Mouse (Mus musculus) embryonic facial prominence, embryonic 12.5 days (tissue): ENCODE measurements around the gene Kctd7. TPM values are rescaled to one million over a fixed set of nuclear protein-coding genes. Genes with fewer than 3 reads are reported as not detected.

Source experiments
- ATAC-seq: fragments of 200-750 bp; cut with Nextera tagmentation; 2 replicates; pipeline ENCODE4 v1.8.0; 2017; ENCODE audit not compliant: insufficient number of reproducible peaks, insufficient read depth, low FRiP score, low TSS enrichment
- H3K27ac ChIP-seq: fragments of 300-500 bp; sonication (generic); 2 replicates; pipeline ENCODE4 v1.5.1; 2016; ENCODE audit warnings: mild to moderate bottlenecking
- H3K27me3 ChIP-seq: fragments of 300-500 bp; sonication (generic); 2 replicates; pipeline ENCODE4 v1.6.1; 2016; ENCODE audit warnings: mild to moderate bottlenecking, moderate library complexity
- H3K36me3 ChIP-seq: fragments of 300-500 bp; sonication (generic); 2 replicates; pipeline ENCODE4 v1.6.1; 2016; ENCODE audit warnings: mild to moderate bottlenecking
- H3K4me1 ChIP-seq: fragments of 300-500 bp; sonication (generic); 2 replicates; pipeline ENCODE4 v1.6.1; 2016
- H3K4me2 ChIP-seq: fragments of 300-500 bp; sonication (generic); replicated peaks from 2 replicates; pipeline ENCODE4 v1.6.1; 2016; ENCODE audit warnings: mild to moderate bottlenecking, moderate library complexity
- H3K4me3 ChIP-seq: fragments of 300-500 bp; sonication (generic); 2 replicates; pipeline ENCODE4 v1.5.1; 2016; ENCODE audit warnings: mild to moderate bottlenecking
- H3K9ac ChIP-seq: fragments of 300-500 bp; sonication (generic); 2 replicates; pipeline ENCODE4 v1.6.1; 2016; ENCODE audit warnings: mild to moderate bottlenecking, moderate library complexity
- H3K9me3 ChIP-seq: fragments of 300-500 bp; sonication (generic); 2 replicates; pipeline ENCODE4 v1.6.1; 2016; ENCODE audit warnings: mild to moderate bottlenecking, moderate library complexity
- WGBS: fragments of 180-500 bp; shearing (Covaris S2); methylation state at CpG from one replicate; pipeline ENCODE4 v1.1.7; 2016; 5-methylcytosine and 5-hydroxymethylcytosine counted together
- polyA plus RNA-seq: library from polyadenylated mRNA; unstranded; fragments of >200 nt; fragmentation: Nextera tagmentation; extraction: Ambion mirVana; gene quantifications from 2 replicates; pipeline ENCODE4 v1.2.1, GENCODE M21; 2016

The Kctd7 gene
- polyA plus RNA-seq, 1 experiment from 2014 or later: 8.7 TPM

DNA sequence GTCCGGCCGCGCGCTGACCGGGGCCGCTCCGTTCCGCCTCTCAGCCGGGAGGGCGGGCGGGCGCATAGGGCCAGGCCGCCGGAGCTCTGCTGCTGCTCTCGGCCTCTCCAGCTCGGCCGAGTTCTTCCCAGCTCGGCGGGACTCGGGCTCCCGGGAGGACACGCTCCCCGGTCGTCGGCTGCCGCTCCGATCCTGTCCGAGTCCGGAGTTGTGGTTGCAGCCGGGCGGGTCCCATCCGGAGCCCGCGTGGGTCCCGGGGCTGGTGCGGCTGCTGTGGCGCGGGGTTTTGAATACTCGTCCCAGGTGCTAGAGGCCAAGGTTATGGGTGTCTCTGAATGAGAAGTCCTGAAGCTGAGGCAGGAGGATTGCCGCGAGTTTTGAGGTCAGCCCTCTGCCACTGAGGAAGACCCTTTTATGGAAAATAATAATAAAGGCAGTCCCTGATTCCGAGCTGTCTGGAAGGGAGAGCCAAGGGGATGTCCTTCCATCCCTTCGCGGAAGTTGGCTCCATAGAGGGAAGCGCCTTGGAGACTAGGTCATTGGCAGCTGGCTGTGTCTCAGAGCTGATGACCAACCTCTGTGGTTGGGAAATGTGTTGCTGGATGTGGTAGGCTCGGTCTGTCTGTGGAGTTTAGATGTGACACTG, 27.4 kb downstream of the Kctd7 start:
- H3K4me1 ChIP-seq: peaks cover 22% of the 10 kb centered on the region
- peak overlapping the region; percentile 71 for H3K27ac ChIP-seq
- no peaks in the 10 kb centered on the region for H3K9me3 ChIP-seq
- no peaks in the 10 kb centered on the region for H3K36me3 ChIP-seq
- peak overlapping the region; percentile 76 for H3K4me2 ChIP-seq
- peak; percentile 80 for ATAC-seq
- H3K9ac ChIP-seq: peak overlapping the region; percentile 85
- H3K4me3 ChIP-seq: peak overlapping the region; percentile 76
- H3K27me3 ChIP-seq: no peaks in the 10 kb centered on the region
- 1% methylated on average over 46 of the region's 46 CpGs for WGBS

GRCm38 (mm10) chr5:130173012-130173411, 28.4 kb downstream of the Kctd7 start:
- H3K9me3 ChIP-seq: no peaks in the 10 kb centered on the region
- 89% methylated on average over 4 of the region's 4 CpGs for WGBS
- no peak overlapping the region for H3K4me3 ChIP-seq
- H3K4me1 ChIP-seq: peaks cover 25% of the 10 kb centered on the region
- no peaks in the 10 kb centered on the region for H3K36me3 ChIP-seq
- H3K27me3 ChIP-seq: no peaks in the 10 kb centered on the region
- H3K4me2 ChIP-seq: peak overlapping the region; percentile 76
- no peak for ATAC-seq
- no peak overlapping the region for H3K27ac ChIP-seq
- H3K9ac ChIP-seq: no peak overlapping the region

DNA sequence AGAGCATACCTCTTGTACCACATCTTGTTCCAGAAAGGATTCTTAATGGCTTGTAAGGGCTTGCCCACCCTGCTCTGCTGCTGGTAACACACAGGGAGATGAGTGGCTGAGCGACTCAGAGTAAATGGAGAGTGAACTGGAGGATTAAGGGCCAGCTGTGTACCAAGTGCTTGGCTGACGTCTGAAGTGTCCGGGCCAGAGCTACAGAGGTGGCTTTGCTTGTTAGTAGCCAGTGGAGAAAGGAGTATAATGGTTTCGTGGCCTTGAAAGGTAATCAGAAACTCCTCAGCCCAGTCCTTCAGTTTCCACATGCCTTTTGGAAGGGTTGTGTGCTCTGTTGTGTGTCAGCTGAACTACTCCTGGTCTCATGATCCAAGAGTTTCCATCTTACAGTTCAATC, 33.2 kb downstream of the Kctd7 start:
- H3K4me2 ChIP-seq: no peak overlapping the region
- no peak overlapping the region for H3K9ac ChIP-seq
- WGBS: 62% methylated on average over 4 of the region's 4 CpGs
- peaks cover 16% of the 10 kb centered on the region for H3K4me1 ChIP-seq
- H3K27me3 ChIP-seq: no peaks in the 10 kb centered on the region
- no peak for ATAC-seq
- H3K4me3 ChIP-seq: no peak overlapping the region
- H3K27ac ChIP-seq: no peak overlapping the region
- H3K9me3 ChIP-seq: no peaks in the 10 kb centered on the region
- no peaks in the 10 kb centered on the region for H3K36me3 ChIP-seq

DNA sequence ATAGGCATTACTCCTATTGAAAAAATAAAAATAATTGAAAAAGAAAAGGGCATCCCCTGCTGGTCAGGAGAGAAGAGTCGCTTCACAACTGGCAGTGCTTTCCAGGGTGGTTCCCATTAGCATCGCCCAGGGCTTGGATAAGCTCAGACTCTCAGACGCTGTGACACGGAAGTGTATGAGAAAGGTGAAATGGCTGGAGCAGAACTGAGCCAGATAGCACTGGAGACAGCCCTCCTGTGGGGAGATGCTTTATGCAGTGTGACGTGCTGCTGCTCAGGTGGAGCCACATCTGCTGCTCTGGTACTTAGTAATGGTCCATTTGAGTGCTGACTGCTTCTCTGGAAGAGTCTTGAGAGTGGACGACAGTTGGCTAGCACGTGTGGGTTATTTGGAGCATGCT, 35.7 kb downstream of the Kctd7 start:
- H3K9me3 ChIP-seq: no peaks in the 10 kb centered on the region
- no peak overlapping the region for H3K4me2 ChIP-seq
- 0 out of 2 replicates have a peak, but pooled peaks cover 6% of the 10 kb centered on the region for H3K4me1 ChIP-seq
- H3K27ac ChIP-seq: no peak overlapping the region
- 65% methylated on average over 7 of the region's 7 CpGs for WGBS
- no peaks in the 10 kb centered on the region for H3K36me3 ChIP-seq
- H3K9ac ChIP-seq: no peak overlapping the region; the same call in 1 of the 2 replicates
- ATAC-seq: no peak
- no peaks in the 10 kb centered on the region for H3K27me3 ChIP-seq
- H3K4me3 ChIP-seq: no peak overlapping the region

GRCm38 (mm10) chr5:130181740-130182540, 37.3 kb downstream of the Kctd7 start:
- Histone ChIP-seq H3K9me3 (no peaks in the 10 kb centered on the region), H3K4me2 (no peak overlapping the region), H3K4me3 (no peak overlapping the region), H3K4me1 (0 out of 2 replicates have a peak, but pooled peaks cover 6% of the 10 kb centered on the region), H3K27me3 (no peaks in the 10 kb centered on the region), H3K36me3 (no peaks in the 10 kb centered on the region), H3K9ac (no peak overlapping the region), H3K27ac (no peak overlapping the region)
- WGBS: 83% methylated on average over 6 of the region's 6 CpGs
- ATAC-seq: no peak

DNA sequence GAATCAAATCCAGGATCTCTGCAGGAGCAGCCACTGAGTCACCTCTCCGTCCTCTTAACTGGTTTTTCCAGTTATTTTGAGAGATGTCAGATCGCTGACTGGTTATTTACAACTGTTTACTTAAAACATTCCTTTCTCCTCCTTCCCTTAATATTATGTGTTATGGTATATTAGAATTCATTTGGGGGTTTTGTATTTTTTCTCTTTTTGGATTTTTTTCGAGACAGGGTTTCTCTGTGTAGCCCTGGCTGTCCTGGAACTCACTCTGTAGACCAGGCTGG, 37.8 kb downstream of the Kctd7 start:
- no peak overlapping the region for H3K27ac ChIP-seq
- WGBS: 83% methylated on average over 3 of the region's 3 CpGs
- ATAC-seq: no peak
- H3K36me3 ChIP-seq: peaks cover 1% of the 10 kb centered on the region; the same call in 1 of the 2 replicates
- no peak overlapping the region for H3K4me2 ChIP-seq
- no peak overlapping the region for H3K9ac ChIP-seq
- no peaks in the 10 kb centered on the region for H3K9me3 ChIP-seq
- no peaks in the 10 kb centered on the region for H3K27me3 ChIP-seq
- no peak overlapping the region for H3K4me3 ChIP-seq
- H3K4me1 ChIP-seq: 0 out of 2 replicates have a peak, but pooled peaks cover 6% of the 10 kb centered on the region

GRCm38 (mm10) chr5:130184193-130184856, 39.7 kb downstream of the Kctd7 start:
- no peak overlapping the region for H3K4me2 ChIP-seq
- WGBS: 87% methylated on average over 9 of the region's 9 CpGs
- no peaks in the 10 kb centered on the region for H3K27me3 ChIP-seq
- no peak for ATAC-seq
- H3K9me3 ChIP-seq: no peaks in the 10 kb centered on the region
- H3K27ac ChIP-seq: no peak overlapping the region
- no peak overlapping the region for H3K9ac ChIP-seq
- H3K36me3 ChIP-seq: peaks cover 4% of the 10 kb centered on the region; the same call in 1 of the 2 replicates
- H3K4me3 ChIP-seq: no peak overlapping the region
- H3K4me1 ChIP-seq: no peaks in the 10 kb centered on the region

GRCm38 (mm10) chr5:130185312-130185711, 40.7 kb downstream of the Kctd7 start:
- Histone ChIP-seq H3K27ac (no peak overlapping the region), H3K4me3 (no peak overlapping the region), H3K9me3 (no peaks in the 10 kb centered on the region), H3K9ac (no peak overlapping the region), H3K27me3 (no peaks in the 10 kb centered on the region), H3K4me1 (no peaks in the 10 kb centered on the region), H3K36me3 (peaks cover 13% of the 10 kb centered on the region), H3K4me2 (no peak overlapping the region)
- no peak for ATAC-seq
- 91% methylated on average over 6 of the region's 6 CpGs for WGBS

GRCm38 (mm10) chr5:130187383-130187782, 42.7 kb downstream of the Kctd7 start:
- H3K9me3 ChIP-seq: no peaks in the 10 kb centered on the region
- H3K36me3 ChIP-seq: peaks cover 27% of the 10 kb centered on the region
- 70% methylated on average over 7 of the region's 7 CpGs for WGBS
- no peak overlapping the region for H3K9ac ChIP-seq
- ATAC-seq: no peak
- H3K4me1 ChIP-seq: peaks cover 1% of the 10 kb centered on the region; the same call in 1 of the 2 replicates
- H3K27me3 ChIP-seq: no peaks in the 10 kb centered on the region
- no peak overlapping the region for H3K4me2 ChIP-seq
- H3K4me3 ChIP-seq: no peak overlapping the region
- no peak overlapping the region for H3K27ac ChIP-seq

- no peak for ATAC-seq
- H3K36me3 ChIP-seq: peaks cover 48% of the 10 kb centered on the region
These were observed 46.2 kb downstream of the Kctd7 start for GRCm38 (mm10) chr5:130190909-130191308.

DNA sequence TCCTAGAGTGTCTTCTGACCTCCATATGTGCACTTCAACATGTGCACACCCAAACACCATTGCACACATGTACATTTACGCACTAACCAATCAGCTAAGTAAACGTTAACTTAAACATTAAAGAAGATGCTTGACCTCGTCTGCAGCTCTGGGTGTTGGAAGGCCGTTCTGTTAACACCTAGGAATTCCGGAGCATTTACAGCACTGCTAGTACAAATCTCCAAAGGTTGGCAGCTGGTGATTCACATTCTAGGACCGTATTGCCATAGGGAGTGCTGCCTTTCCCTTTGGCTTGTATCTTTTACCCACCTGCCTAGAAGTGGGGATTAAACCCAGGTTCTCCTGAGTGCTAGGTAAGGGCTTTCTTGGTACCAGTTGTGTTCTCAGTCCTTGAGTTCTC, 47.2 kb downstream of the Kctd7 start:
- Histone ChIP-seq H3K4me3 (no peak overlapping the region), H3K9me3 (no peaks in the 10 kb centered on the region), H3K4me2 (no peak overlapping the region), H3K9ac (no peak overlapping the region), H3K27me3 (no peaks in the 10 kb centered on the region), H3K4me1 (peaks cover 4% of the 10 kb centered on the region; the same call in 1 of the 2 replicates), H3K27ac (no peak overlapping the region), H3K36me3 (peaks cover 48% of the 10 kb centered on the region)
- ATAC-seq: no peak
- WGBS: 87% methylated on average over 6 of the region's 6 CpGs

More at GRCm38 (mm10) chr5:130190909-130191308, 46.2 kb downstream of the Kctd7 start:
- H3K27me3 ChIP-seq: no peaks in the 10 kb centered on the region
- no peak overlapping the region for H3K27ac ChIP-seq
- H3K9ac ChIP-seq: no peak overlapping the region
- no peak overlapping the region for H3K4me2 ChIP-seq
- H3K4me1 ChIP-seq: peaks cover 4% of the 10 kb centered on the region; the same call in 1 of the 2 replicates
- no peaks in the 10 kb centered on the region for H3K9me3 ChIP-seq
- WGBS: 86% methylated on average over 6 of the region's 6 CpGs
- H3K4me3 ChIP-seq: no peak overlapping the region
